Mouse (Mus musculus) frontal cortex, adult (tissue): Measurements from ENCODE around the gene Emp2.
A peak's percentile ranks its signal among the peaks of the same experiment; 100 is the strongest.
"Not testable (repeated sequence)": the region's sequence is repeated elsewhere in the genome, so short reads cannot be mapped to it uniquely, and the experiment has no call there.

ENCODE experiments used
- ATAC-seq: cut with Nextera tagmentation; 2 replicates; pipeline ENCODE4 v1.9.2; 2017; ENCODE audit warnings: mild to moderate bottlenecking, moderate library complexity, mixed read lengths; ENCODE audit not compliant: low TSS enrichment

The Emp2 gene

DNA sequence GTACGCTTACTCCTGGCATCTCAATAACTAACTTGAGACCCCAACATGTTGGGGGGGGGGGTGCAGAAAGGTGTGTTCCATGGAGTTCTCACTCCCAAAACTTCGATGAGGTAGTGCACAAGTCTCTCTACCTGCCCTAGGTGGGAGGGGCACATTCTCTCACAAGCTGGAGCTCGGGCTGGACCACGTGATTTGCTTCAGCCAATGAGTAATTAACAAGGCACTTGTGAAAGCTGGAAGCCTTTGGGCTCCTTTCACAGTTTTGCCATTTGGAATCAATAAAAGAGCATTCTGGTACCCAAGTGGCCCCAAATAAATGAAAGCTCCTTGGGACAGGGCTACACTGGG lies 3.4 kb upstream of the Emp2 start:
- no peak for ATAC-seq

DNA sequence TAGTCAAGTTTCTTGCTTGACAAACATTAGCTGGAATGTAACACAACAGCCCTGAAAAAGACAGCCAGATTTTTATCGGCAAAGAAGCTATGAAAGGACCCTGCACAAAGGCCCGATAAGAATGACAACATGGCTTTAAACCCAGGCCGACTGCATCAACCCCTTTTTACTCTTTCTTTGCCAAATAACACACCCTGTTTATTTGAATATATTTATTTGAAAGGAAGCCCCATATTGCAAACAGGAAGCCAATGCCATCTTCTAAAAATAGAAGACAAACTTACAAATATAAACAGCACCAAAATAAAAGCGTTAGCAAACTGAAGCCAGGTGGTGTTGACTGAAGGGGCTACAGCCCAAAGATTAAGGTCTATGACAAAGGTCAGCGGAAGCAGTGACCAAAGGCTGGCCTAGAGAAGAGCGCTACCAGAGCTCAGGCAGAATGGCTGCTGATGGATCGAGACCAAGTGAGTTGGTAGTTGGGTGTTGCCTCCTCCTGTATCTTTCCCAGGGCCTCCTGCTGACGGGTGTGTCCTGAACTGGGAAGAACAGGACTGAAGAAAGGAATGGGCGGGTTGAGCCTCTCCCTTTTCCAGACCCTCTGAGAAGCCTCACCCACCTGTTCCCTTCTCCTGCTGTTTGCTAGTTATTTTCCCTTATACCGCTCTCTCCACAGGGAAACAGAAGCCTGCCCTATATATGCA lies 2.9 kb upstream of the Emp2 start:
- no peak for ATAC-seq

- no peak; the same call in 1 of the 2 replicates for ATAC-seq
These were observed 542 bp downstream of the Emp2 start for GRCm38 (mm10) chr16:10313226-10313625.

- no peak for ATAC-seq
These were observed 1.8 kb downstream of the Emp2 start for GRCm38 (mm10) chr16:10311989-10312388.

DNA sequence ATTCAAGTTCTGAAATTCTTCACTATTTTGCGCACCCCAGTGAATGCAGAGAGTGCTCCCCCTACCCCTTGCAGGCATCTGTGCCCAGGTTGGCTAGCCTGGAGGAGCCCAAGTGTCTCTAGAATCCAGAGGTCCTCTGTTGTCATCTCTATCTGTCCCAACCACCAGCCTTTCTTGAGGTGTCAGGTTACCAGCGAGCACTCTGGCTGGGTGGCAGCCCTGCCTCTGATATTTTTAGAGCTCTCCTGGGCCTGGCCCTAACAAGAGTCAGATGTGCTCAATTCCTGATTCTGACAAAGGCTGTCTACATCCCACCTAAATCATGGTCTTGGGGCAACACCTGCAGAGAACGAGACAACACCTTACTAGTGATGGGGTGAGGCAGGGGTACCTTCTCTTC lies 2.7 kb downstream of the Emp2 start:
- no peak for ATAC-seq

GRCm38 (mm10) chr16:10310507-10310906 lies 3.3 kb downstream of the Emp2 start:
- no peak for ATAC-seq

GRCm38 (mm10) chr16:10307351-10307750 lies 6.4 kb downstream of the Emp2 start:
- no peak for ATAC-seq

DNA sequence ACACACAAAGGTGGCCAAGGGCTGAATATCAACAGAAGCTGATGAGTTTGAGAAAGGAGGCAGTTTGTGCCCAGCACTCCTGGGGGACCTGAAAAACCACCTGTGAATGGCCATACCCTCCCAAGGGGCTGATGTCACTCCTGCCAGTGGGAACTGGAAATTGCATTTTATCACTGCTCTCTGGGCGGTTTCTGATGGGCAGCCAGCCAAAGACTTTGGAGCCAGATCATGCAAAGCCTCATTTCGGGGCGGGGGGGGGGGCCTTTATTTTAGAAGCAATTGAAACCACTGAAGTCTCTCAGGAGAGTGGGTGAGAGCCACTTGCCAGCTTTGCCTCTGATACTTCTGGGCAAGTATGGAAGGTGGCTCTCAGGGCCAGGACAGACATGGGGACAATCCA lies 7.7 kb downstream of the Emp2 start:
- no peak for ATAC-seq

DNA sequence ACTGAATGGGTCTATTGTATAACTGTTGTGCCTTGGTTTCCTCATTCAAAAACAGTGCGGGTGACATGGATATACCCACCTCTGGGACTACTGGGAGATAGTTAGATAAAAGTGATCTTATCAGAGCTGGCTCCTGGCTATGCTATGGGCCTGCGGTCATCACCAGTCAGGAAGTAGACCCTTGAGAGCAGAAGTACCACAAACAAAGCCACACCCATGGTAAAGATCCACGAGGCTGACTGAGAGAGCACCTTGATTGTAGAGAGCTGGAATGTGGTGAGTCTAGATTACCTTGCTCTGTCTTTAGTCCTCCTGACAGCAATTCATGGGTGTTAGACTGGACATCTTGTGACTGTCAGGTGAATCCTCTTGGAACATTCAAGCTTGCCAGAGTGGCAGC lies 12.4 kb downstream of the Emp2 start:
- ATAC-seq: no peak

DNA sequence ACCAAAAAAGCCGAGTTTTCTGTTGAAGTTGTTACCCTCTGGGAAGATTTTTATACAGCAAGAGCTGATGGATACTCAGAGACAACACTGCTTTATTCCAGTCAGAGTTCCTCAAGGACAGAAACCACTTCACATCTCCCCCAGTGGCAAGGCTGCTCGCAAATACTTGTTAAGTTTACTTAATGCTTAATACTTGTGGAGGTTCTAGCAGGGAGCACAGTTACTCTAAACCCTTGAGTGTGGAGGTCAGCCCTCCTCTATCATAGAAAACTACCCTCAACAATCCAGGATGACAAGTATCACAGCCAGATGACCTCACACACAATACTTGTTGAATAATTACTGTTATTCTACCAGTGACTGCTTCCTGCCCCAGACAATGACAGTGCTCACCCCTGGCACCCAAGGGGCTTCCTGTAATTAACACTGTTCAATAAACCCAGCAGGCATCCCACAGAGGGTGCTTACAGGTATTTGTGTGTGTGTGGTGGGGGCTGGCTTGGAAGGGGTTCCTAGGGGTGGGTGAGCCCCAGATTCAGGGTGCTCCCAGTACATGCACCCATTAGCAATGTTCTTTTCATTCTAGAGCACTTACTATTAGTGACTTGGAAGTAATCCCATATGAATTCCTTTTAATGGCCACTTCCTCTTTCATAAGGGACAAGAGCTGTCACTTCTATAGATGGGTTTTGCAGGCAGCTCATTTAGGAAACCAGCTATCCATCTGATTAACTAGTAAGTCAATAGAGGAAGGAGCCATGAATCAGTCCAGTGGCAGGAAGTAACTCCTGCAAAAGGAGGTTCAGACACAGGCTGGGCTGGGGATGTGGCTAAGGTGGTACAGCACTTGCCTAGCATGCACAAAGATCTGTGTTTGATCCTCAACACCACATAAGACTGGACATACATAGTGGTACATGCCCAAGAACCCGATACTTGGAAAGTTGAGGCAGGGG lies 13.3 kb downstream of the Emp2 start:
- no peak for ATAC-seq

- ATAC-seq: no peak
These were observed 14.1 kb downstream of the Emp2 start for GRCm38 (mm10) chr16:10299637-10300036.

DNA sequence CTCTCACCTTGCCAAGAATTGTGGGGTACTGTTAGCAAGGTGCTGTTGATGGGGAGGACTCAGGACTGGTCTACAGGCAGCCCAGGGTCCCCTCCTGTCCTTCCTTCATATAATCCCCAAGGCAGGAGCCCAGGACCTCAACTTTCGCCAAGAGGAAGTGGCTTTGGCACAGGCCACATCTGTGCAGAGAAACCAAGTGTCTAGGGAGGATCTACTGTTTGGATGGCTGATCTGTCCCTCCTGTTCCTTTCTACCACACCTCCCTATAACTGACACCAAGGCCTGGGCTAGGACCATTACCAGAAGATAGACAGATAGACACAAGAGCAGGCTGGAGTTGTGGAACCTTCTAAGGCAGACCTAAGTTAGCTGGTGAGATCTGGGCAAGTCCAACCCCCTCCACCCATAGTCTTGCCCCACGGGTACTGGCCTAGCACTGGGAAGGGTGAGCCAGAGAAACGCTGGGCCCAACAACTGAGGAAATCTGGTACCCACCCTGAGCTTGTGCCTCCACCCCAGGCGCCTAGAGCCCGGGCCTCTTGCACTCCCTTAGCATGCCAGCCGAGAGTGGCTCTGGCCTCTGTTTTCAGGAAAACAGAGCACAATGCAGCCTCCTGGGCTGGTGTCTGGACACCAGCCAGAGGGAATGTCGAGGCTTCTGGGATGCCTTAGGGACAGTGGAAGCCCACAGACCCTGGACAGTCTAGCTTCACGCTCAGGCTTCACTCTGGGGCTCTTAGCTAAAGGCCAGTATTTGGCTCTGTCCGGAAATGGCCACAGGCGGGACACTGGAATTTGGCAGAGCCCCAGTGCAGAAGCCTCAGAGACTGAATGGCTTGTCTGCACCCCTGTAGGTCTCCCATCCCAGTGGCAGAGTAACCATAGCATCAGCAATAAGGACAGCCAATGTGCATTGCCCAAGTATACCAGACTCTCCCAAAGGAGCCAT lies 15.8 kb downstream of the Emp2 start:
- ATAC-seq: no peak

DNA sequence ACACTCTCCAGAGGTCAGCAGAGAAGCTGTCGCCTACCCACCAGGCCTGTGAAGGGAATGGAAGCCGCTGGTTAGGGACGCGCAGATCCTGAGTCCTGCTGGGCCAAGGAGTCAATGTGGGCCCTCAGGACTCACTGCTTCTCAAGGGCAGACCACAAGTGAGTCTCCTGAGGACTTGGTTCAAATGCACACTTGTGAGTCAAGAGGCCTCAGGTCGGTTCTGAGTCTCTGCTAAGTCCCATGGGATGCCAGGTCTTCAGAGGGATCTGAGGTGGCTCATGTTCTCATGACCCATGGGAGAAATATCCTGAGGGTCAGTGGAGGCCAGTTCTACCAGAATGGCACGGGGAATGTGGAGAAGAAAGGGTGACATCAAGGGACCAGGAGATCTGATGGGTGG lies 25.7 kb downstream of the Emp2 start:
- ATAC-seq: no peak

- ATAC-seq: peak; percentile 83
These were observed 27.1 kb downstream of the Emp2 start for GRCm38 (mm10) chr16:10286513-10287268.

GRCm38 (mm10) chr16:10281890-10282289 lies 31.9 kb downstream of the Emp2 start:
- ATAC-seq: no peak

GRCm38 (mm10) chr16:10280286-10280951 lies 33.3 kb downstream of the Emp2 start:
- ATAC-seq: peak; percentile 79; the same call in 1 of the 2 replicates

DNA sequence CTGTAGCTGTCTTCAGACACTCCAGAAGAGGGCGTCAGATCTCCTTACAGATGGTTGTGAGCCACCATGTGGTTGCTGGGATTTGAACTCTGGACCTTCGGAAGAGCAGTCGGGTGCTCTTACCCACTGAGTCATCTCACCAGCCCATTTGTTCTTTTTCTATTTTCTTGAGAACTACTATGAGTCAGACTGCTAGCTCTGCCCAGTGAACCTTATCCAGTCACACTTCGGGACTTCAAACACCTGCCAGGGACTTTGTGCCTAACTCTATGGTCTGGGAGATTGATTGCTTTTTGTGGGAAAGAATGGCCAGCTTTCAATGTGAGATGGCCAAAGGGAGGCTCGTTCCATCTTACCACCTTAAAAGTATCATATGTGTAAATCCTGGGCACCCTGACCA lies 37.0 kb downstream of the Emp2 start:
- ATAC-seq: not testable (repeated sequence)

DNA sequence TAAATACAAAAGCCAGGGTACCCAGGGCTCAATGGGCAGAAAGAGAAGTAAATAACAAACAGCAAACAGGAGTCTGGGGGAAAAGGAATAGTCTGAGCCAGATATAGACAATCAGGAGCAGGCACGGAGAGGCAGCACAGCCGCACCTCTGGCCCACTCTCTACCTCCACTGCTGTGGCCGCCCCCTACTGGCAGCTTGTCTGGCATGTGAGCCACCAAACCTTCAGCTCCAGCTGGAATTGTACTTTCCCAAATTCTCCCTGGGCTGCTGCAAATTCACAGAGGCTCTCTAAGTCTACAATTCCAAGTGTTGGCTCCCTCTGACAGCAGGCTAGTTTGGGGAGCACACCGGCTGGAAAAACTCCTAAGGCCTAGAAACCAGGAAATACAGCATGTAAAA lies 39.3 kb downstream of the Emp2 start:
- no peak for ATAC-seq

- 0 out of 2 replicates have a peak, but pooled peaks have one; percentile 57 for ATAC-seq
These were observed 41.5 kb downstream of the Emp2 start for GRCm38 (mm10) chr16:10272256-10272655.

DNA sequence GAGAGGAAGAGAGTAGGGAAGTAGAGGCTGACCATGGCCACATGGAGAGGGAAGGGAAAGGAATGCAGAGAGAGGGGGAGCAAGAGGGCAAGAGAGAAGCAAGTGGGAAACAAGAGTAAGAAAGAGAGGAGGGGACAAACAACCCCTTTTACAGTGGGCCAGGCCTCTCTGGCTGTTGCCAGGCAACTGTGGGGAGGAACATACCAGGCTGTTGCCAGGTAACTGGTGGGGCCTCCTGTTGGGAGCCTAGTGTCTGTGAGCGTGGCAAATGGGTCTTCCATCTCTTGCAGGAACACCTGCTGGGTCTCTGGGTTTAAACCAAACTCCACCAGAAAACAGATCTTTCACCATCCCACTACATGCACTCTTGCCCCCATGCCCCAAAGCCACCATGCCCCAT lies 59.8 kb downstream of the Emp2 start:
- no peak for ATAC-seq

DNA sequence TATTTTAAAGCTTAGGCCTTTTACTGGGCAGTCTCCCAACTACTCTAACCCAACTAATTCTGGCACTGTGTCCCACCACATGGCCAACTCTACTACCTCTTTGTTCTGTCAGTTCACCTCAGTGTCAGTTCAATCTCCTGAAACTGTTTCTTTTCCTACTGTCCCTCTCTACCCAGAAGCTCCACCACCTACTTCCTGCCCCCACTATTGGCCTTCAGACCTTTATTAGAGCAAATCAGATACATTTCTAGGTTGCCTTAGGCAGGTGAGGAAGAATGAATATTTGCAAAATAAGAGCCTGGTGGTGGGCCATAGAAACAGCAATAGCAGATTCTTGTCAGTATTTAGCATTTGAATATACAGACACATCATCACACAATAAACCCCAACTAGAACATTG lies 77.2 kb downstream of the Emp2 start:
- no peak for ATAC-seq
